Mouse (Mus musculus): ENCODE data around the gene Lims1. TPM values are rescaled to one million over a fixed set of nuclear protein-coding genes. Genes with fewer than 3 reads are reported as not detected.

Gene Lims1
- polyA plus RNA-seq, 1 experiment from 2014 or later: 111 TPM

GRCm38 (mm10) chr10:58381904-58382303, 58.6 kb downstream of the Lims1 start:
- DNase-seq (ENCODE audit: low spot score) (no peak), ATAC-seq (ENCODE audit: low FRiP score, low TSS enrichment) (no peak)
- no peak overlapping the region for H3K4me3 ChIP-seq (ENCODE audit: low read depth, low read length)
- H3K9ac ChIP-seq (ENCODE audit: low read length): no peak overlapping the region
- no peaks in the 10 kb centered on the region for H3K36me3 ChIP-seq (ENCODE audit: control insufficient read depth, insufficient read depth, low read length)
- TF ChIP-seq EP300 (optimal IDR thresholded peaks at IDR 0.05) (no peak), CTCF (IDR thresholded peaks at IDR 0.05; ENCODE audit: low read depth) (no peak)
- H3K27me3 ChIP-seq (ENCODE audit: control insufficient read depth, insufficient read depth, low read length): no peaks in the 10 kb centered on the region
- H3K4me2 ChIP-seq (replicated peaks; ENCODE audit: low read depth): no peak overlapping the region
- H3K9me3 ChIP-seq (ENCODE audit: control insufficient read depth, low read length): no peaks in the 10 kb centered on the region
- peak overlapping the region; percentile 76 for H3K27ac ChIP-seq (replicated peaks)
- H3K4me1 ChIP-seq (replicated peaks; ENCODE audit: control insufficient read depth, insufficient read depth): 0 out of 2 replicates have a peak, but pooled peaks cover 2% of the 10 kb centered on the region
- WGBS: 74% methylated on average over 1 of the region's 1 CpGs

- no peaks in the 10 kb centered on the region for H3K27me3 ChIP-seq (ENCODE audit: control insufficient read depth, insufficient read depth, low read length)
- peak overlapping the region; percentile 76 for H3K27ac ChIP-seq (replicated peaks)
- DNase-seq (ENCODE audit: low spot score) (no peak), ATAC-seq (ENCODE audit: low FRiP score, low TSS enrichment) (no peak)
- H3K9ac ChIP-seq (ENCODE audit: low read length): no peak overlapping the region
- H3K36me3 ChIP-seq (ENCODE audit: control insufficient read depth, insufficient read depth, low read length): no peaks in the 10 kb centered on the region
- TF ChIP-seq CTCF (IDR thresholded peaks at IDR 0.05; ENCODE audit: low read depth): peak; percentile 25
- TF ChIP-seq EP300 (optimal IDR thresholded peaks at IDR 0.05): no peak
- no peak overlapping the region for H3K4me2 ChIP-seq (replicated peaks; ENCODE audit: low read depth)
- 25% methylated on average over 3 of the region's 3 CpGs for WGBS
- H3K4me1 ChIP-seq (replicated peaks; ENCODE audit: control insufficient read depth, insufficient read depth): 0 out of 2 replicates have a peak, but pooled peaks cover 2% of the 10 kb centered on the region
- H3K4me3 ChIP-seq (ENCODE audit: low read depth, low read length): no peak overlapping the region
- no peaks in the 10 kb centered on the region for H3K9me3 ChIP-seq (ENCODE audit: control insufficient read depth, low read length)
Observed at GRCm38 (mm10) chr10:58382621-58383101, 59.4 kb downstream of the Lims1 start.

GRCm38 (mm10) chr10:58383282-58383681, 60.0 kb downstream of the Lims1 start:
- peak overlapping the region; percentile 76 for H3K27ac ChIP-seq (replicated peaks)
- H3K27me3 ChIP-seq (ENCODE audit: control insufficient read depth, insufficient read depth, low read length): no peaks in the 10 kb centered on the region
- ATAC-seq (ENCODE audit: low FRiP score, low TSS enrichment) (peak; percentile 79; the same call in 1 of the 2 replicates), DNase-seq (ENCODE audit: low spot score) (no peak)
- WGBS: 14% methylated on average over 3 of the region's 3 CpGs
- H3K9ac ChIP-seq (ENCODE audit: low read length): no peak overlapping the region
- no peaks in the 10 kb centered on the region for H3K9me3 ChIP-seq (ENCODE audit: control insufficient read depth, low read length)
- H3K36me3 ChIP-seq (ENCODE audit: control insufficient read depth, insufficient read depth, low read length): no peaks in the 10 kb centered on the region
- no peak overlapping the region for H3K4me2 ChIP-seq (replicated peaks; ENCODE audit: low read depth)
- H3K4me3 ChIP-seq (ENCODE audit: low read depth, low read length): no peak overlapping the region
- TF ChIP-seq CTCF (IDR thresholded peaks at IDR 0.05; ENCODE audit: low read depth) (no peak), EP300 (optimal IDR thresholded peaks at IDR 0.05) (no peak)
- H3K4me1 ChIP-seq (replicated peaks; ENCODE audit: control insufficient read depth, insufficient read depth): 0 out of 2 replicates have a peak, but pooled peaks cover 2% of the 10 kb centered on the region

- H3K9ac ChIP-seq (ENCODE audit: low read length): no peak overlapping the region
- no peaks in the 10 kb centered on the region for H3K36me3 ChIP-seq (ENCODE audit: control insufficient read depth, insufficient read depth, low read length)
- no peak overlapping the region for H3K4me2 ChIP-seq (replicated peaks; ENCODE audit: low read depth)
- no peak overlapping the region for H3K4me3 ChIP-seq (ENCODE audit: low read depth, low read length)
- no peaks in the 10 kb centered on the region for H3K9me3 ChIP-seq (ENCODE audit: control insufficient read depth, low read length)
- no peaks in the 10 kb centered on the region for H3K27me3 ChIP-seq (ENCODE audit: control insufficient read depth, insufficient read depth, low read length)
- 67% methylated on average over 2 of the region's 2 CpGs for WGBS
- no peak for TF ChIP-seq CTCF (IDR thresholded peaks at IDR 0.05; ENCODE audit: low read depth)
- no peak for TF ChIP-seq EP300 (optimal IDR thresholded peaks at IDR 0.05)
- H3K27ac ChIP-seq (replicated peaks): peak overlapping the region; percentile 82
- DNase-seq (ENCODE audit: low spot score) (no peak), ATAC-seq (ENCODE audit: low FRiP score, low TSS enrichment) (peak; percentile 45; the same call in 1 of the 2 replicates)
- 0 out of 2 replicates have a peak, but pooled peaks cover 2% of the 10 kb centered on the region for H3K4me1 ChIP-seq (replicated peaks; ENCODE audit: control insufficient read depth, insufficient read depth)
Observed at GRCm38 (mm10) chr10:58383761-58384160, 60.5 kb downstream of the Lims1 start.

- DNase-seq (ENCODE audit: low spot score) (no peak), ATAC-seq (ENCODE audit: low FRiP score, low TSS enrichment) (no peak)
- Histone ChIP-seq H3K36me3 (ENCODE audit: control insufficient read depth, insufficient read depth, low read length) (no peaks in the 10 kb centered on the region), H3K9ac (ENCODE audit: low read length) (no peak overlapping the region), H3K4me3 (ENCODE audit: low read depth, low read length) (no peak overlapping the region), H3K27ac (replicated peaks) (no peak overlapping the region), H3K4me2 (replicated peaks; ENCODE audit: low read depth) (no peak overlapping the region), H3K4me1 (replicated peaks; ENCODE audit: control insufficient read depth, insufficient read depth) (0 out of 2 replicates have a peak, but pooled peaks cover 2% of the 10 kb centered on the region), H3K27me3 (ENCODE audit: control insufficient read depth, insufficient read depth, low read length) (no peaks in the 10 kb centered on the region), H3K9me3 (ENCODE audit: control insufficient read depth, low read length) (no peaks in the 10 kb centered on the region)
- 69% methylated on average over 5 of the region's 5 CpGs for WGBS
- TF ChIP-seq EP300 (optimal IDR thresholded peaks at IDR 0.05): no peak
Observed at GRCm38 (mm10) chr10:58385629-58386028, 62.4 kb downstream of the Lims1 start.

- WGBS: 59% methylated on average over 3 of the region's 3 CpGs
- Histone ChIP-seq H3K27ac (replicated peaks) (no peak overlapping the region), H3K27me3 (ENCODE audit: control insufficient read depth, insufficient read depth, low read length) (no peaks in the 10 kb centered on the region), H3K4me3 (ENCODE audit: low read depth, low read length) (no peak overlapping the region), H3K4me1 (replicated peaks; ENCODE audit: control insufficient read depth, insufficient read depth) (0 out of 2 replicates have a peak, but pooled peaks cover 2% of the 10 kb centered on the region), H3K4me2 (replicated peaks; ENCODE audit: low read depth) (no peak overlapping the region), H3K36me3 (ENCODE audit: control insufficient read depth, insufficient read depth, low read length) (no peaks in the 10 kb centered on the region), H3K9me3 (ENCODE audit: control insufficient read depth, low read length) (no peaks in the 10 kb centered on the region), H3K9ac (ENCODE audit: low read length) (no peak overlapping the region)
- TF ChIP-seq EP300 (optimal IDR thresholded peaks at IDR 0.05): no peak
- ATAC-seq (ENCODE audit: low FRiP score, low TSS enrichment) (no peak), DNase-seq (ENCODE audit: low spot score) (no peak)
Observed at GRCm38 (mm10) chr10:58386997-58387396, 63.7 kb downstream of the Lims1 start.

All from stomach, postnatal 0 days (tissue).